Mouse (Mus musculus): ENCODE results near the gene Iffo2. TPM values are rescaled to one million over a fixed set of nuclear protein-coding genes. Genes with fewer than 3 reads are reported as not detected.

The Iffo2 gene
- 4.0 TPM for polyA plus RNA-seq (2014; fragmentation: Illumina TruSeq; extraction: RNeasy Lipid Tissue Mini Kit (QIAGEN cat#74804); ENCODE audit: low read depth, low replicate concordance)

GRCm38 (mm10) chr4:139530248-139530647 lies at the start of gene Iffo2:
Gene Iffo2 (plus strand): TSS chr4:139530548.

GRCm38 (mm10) chr4:139602357-139603244 lies 72.3 kb downstream of the Iffo2 start, which contains the start of gene Gm21969:
Gene Gm21969 (plus strand): TSS chr4:139603186.

GRCm38 (mm10) chr4:139622373-139623282 lies 92.3 kb downstream of the Iffo2 start, which contains the start of gene Aldh4a1:
Gene Aldh4a1 (plus strand): TSS chr4:139622866.

GRCm38 (mm10) chr4:139653238-139653637 lies 122.9 kb downstream of the Iffo2 start, which contains the start of gene Tas1r2:
Gene Tas1r2 (plus strand): TSS chr4:139653538.

Other genes with a start within 250 kb of the Iffo2 start
- gene Pqlc2, start 219.8 kb upstream of the Iffo2 start, polyA plus RNA-seq (2014; fragmentation: Illumina TruSeq; extraction: RNeasy Lipid Tissue Mini Kit (QIAGEN cat#74804); ENCODE audit: low read depth, low replicate concordance) = 5.8 TPM
- 59.0 TPM for gene Akr7a5, start 219.8 kb upstream of the Iffo2 start, polyA plus RNA-seq (2014; fragmentation: Illumina TruSeq; extraction: RNeasy Lipid Tissue Mini Kit (QIAGEN cat#74804); ENCODE audit: low read depth, low replicate concordance)
- 31.4 TPM for gene Mrto4, start 178.0 kb upstream of the Iffo2 start, polyA plus RNA-seq (2014; fragmentation: Illumina TruSeq; extraction: RNeasy Lipid Tissue Mini Kit (QIAGEN cat#74804); ENCODE audit: low read depth, low replicate concordance)
- 31.1 TPM for gene Emc1, start 178.0 kb upstream of the Iffo2 start, polyA plus RNA-seq (2014; fragmentation: Illumina TruSeq; extraction: RNeasy Lipid Tissue Mini Kit (QIAGEN cat#74804); ENCODE audit: low read depth, low replicate concordance)
- 107 TPM for gene Ubr4, start 177.9 kb upstream of the Iffo2 start, polyA plus RNA-seq (2014; fragmentation: Illumina TruSeq; extraction: RNeasy Lipid Tissue Mini Kit (QIAGEN cat#74804); ENCODE audit: low read depth, low replicate concordance)
- not detected for gene Gm21969, start 72.6 kb downstream of the Iffo2 start, polyA plus RNA-seq (2014; fragmentation: Illumina TruSeq; extraction: RNeasy Lipid Tissue Mini Kit (QIAGEN cat#74804); ENCODE audit: low read depth, low replicate concordance)
- 100 TPM for gene Aldh4a1, start 92.3 kb downstream of the Iffo2 start, polyA plus RNA-seq (2014; fragmentation: Illumina TruSeq; extraction: RNeasy Lipid Tissue Mini Kit (QIAGEN cat#74804); ENCODE audit: low read depth, low replicate concordance)
- not detected for gene Tas1r2, start 123.0 kb downstream of the Iffo2 start, polyA plus RNA-seq (2014; fragmentation: Illumina TruSeq; extraction: RNeasy Lipid Tissue Mini Kit (QIAGEN cat#74804); ENCODE audit: low read depth, low replicate concordance)

Measured in heart, adult 10 weeks (tissue).